Comparison of ENCODE assay signal across 8 mouse cellular contexts in the genomic region with DNA sequence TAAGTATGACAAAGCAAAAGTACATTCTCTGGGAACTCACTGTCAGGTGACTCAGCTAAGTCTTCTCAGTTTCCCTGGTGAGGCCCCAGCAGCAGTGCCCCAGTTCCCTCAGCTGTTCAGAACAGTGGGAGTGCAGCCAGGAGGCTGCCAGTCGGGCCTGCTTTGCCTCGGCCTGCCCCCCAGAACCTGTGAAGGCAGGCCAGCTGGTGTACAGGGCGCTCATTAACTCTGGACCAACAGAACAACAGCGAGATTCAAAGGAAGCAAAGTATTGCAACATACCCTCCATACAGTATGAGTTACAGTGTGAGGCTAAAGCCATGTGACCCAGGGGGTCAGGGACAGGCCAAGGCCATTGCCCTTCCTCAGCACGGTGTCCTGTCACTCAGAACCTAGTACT. TPM values are rescaled to one million over a fixed set of nuclear protein-coding genes. Genes with fewer than 3 reads are reported as not detected.
DNase-seq lines count a peak whose midpoint lies in the region; ATAC-seq and TF ChIP-seq lines count a peak whose summit lies in the region.

No protein-coding gene starts in this region.

- no peaks in the 10 kb centered on the region for H3K9me3 ChIP-seq in heart, embryonic 10.5 days
- no peaks in the 10 kb centered on the region for H3K9me3 ChIP-seq in intestine, postnatal 0 days (ENCODE audit: control insufficient read depth)
- no peaks in the 10 kb centered on the region for H3K9me3 ChIP-seq in liver, embryonic 13.5 days (replicated peaks)

- no peak for TF ChIP-seq CTCF in intestine, postnatal 0 days (IDR thresholded peaks at IDR 0.05; ENCODE audit: low read depth)

- no peak overlapping the region for H3K9ac ChIP-seq in intestine, postnatal 0 days (ENCODE audit: low read depth, low read length)
- H3K9ac ChIP-seq in liver, embryonic 13.5 days, result no peak overlapping the region

- H3K4me2 ChIP-seq in intestine, postnatal 0 days (replicated peaks; ENCODE audit: low read depth), result no peak overlapping the region
- H3K4me2 ChIP-seq in liver, embryonic 13.5 days, result no peak overlapping the region

- 81% methylated on average over 5 of the region's 5 CpGs for WGBS in heart, embryonic 10.5 days
- 54% methylated on average over 5 of the region's 5 CpGs for WGBS in intestine, postnatal 0 days
- WGBS in liver, embryonic 13.5 days (ENCODE audit: insufficient replicate concordance), result 49% methylated on average over 5 of the region's 5 CpGs

- no peaks in the 10 kb centered on the region for H3K27me3 ChIP-seq in heart, embryonic 10.5 days (ENCODE audit: insufficient read depth, poor library complexity, severe bottlenecking)
- no peaks in the 10 kb centered on the region for H3K27me3 ChIP-seq in intestine, postnatal 0 days (replicated peaks; ENCODE audit: control insufficient read depth, insufficient read depth, low read length)
- no peaks in the 10 kb centered on the region for H3K27me3 ChIP-seq in liver, embryonic 13.5 days

- DNase-seq in heart, adult 11 months, result peak; percentile 97
- DNase-seq in heart, embryonic 10.5 days (ENCODE audit: low spot score), result no peak
- DNase-seq in adipocyte (ENCODE audit: low spot score), result peak; percentile 84
- DNase-seq in frontal cortex, adult 2 months (ENCODE audit: extremely low spot score in 1 of 2, low spot score in 1 of 2), result peak; percentile 60 to 74
- no peak for DNase-seq in liver, embryonic 13.5 days
- DNase-seq in skeletal muscle tissue, adult 2 months (ENCODE audit: low read depth, low spot score), result peak; percentile 49
- DNase-seq in thymus, postnatal 4 days, result no peak

- H3K4me1 ChIP-seq in heart, embryonic 10.5 days, result no peaks in the 10 kb centered on the region
- no peaks in the 10 kb centered on the region for H3K4me1 ChIP-seq in intestine, postnatal 0 days (replicated peaks; ENCODE audit: control insufficient read depth, insufficient read depth, low read length)
- H3K4me1 ChIP-seq in liver, embryonic 13.5 days (replicated peaks), result peaks cover 14% of the 10 kb centered on the region

- no peak overlapping the region for H3K27ac ChIP-seq in heart, embryonic 10.5 days
- H3K27ac ChIP-seq in intestine, postnatal 0 days (ENCODE audit: low read depth, low read length), result peak overlapping the region; percentile 46; the same call in 1 of the 2 replicates
- peak overlapping the region; percentile 47; the same call in 1 of the 2 replicates for H3K27ac ChIP-seq in liver, embryonic 13.5 days

- H3K4me3 ChIP-seq in heart, embryonic 10.5 days, result no peak overlapping the region
- H3K4me3 ChIP-seq in intestine, postnatal 0 days (ENCODE audit: low read depth, low read length), result no peak overlapping the region
- H3K4me3 ChIP-seq in liver, embryonic 13.5 days (replicated peaks), result no peak overlapping the region

- H3K36me3 ChIP-seq in heart, embryonic 10.5 days, result peaks cover 70% of the 10 kb centered on the region
- peaks cover 43% of the 10 kb centered on the region for H3K36me3 ChIP-seq in intestine, postnatal 0 days (ENCODE audit: control insufficient read depth, insufficient read depth)
- H3K36me3 ChIP-seq in liver, embryonic 13.5 days, result peaks cover 56% of the 10 kb centered on the region

- peak; percentile 56 for ATAC-seq in intestine, postnatal 0 days
- peak; percentile 83 for ATAC-seq in liver, embryonic 13.5 days (ENCODE audit: low read depth)

RNA-seq across cellular contexts. Expression of gene Vps26c, which starts 28.7 kb away (rescaled TPM):
- polyA plus RNA-seq in heart, embryonic 10.5 days (2016; fragmentation: Nextera tagmentation; extraction: Ambion mirVana), result 60.0 and 61.4 TPM in 2 replicates
- polyA plus RNA-seq in frontal cortex, adult 2 months (2012; rRNA removed), result 45.7 and 47.6 TPM in 2 replicates
- polyA plus RNA-seq in intestine, postnatal 0 days (2015; fragmentation: Nextera tagmentation; extraction: Ambion mirVana), result 36.6 and 46.7 TPM in 2 replicates
- 22.2 and 24.2 TPM in 2 replicates for polyA plus RNA-seq in liver, embryonic 13.5 days (2015; fragmentation: Nextera tagmentation; extraction: Ambion mirVana)

Comparison
In these comparisons a context has a peak if more than half of its experiments do, and no peak if none do; other contexts are left out.
1. DNase-seq: peak in heart, adult 11 months (single experiment), adipocyte (single experiment), frontal cortex, adult 2 months (2 of 2) and skeletal muscle tissue, adult 2 months (single experiment); none in heart, embryonic 10.5 days (single experiment), liver, embryonic 13.5 days (single experiment) and thymus, postnatal 4 days (single experiment).